Mouse (Mus musculus): ENCODE data around the gene St3gal3.

Gene St3gal3

GRCm38 (mm10) chr4:118089939-118090338, 44.8 kb downstream of the St3gal3 start:
- DNase-seq (ENCODE audit: low spot score), result peak; percentile 17

DNA sequence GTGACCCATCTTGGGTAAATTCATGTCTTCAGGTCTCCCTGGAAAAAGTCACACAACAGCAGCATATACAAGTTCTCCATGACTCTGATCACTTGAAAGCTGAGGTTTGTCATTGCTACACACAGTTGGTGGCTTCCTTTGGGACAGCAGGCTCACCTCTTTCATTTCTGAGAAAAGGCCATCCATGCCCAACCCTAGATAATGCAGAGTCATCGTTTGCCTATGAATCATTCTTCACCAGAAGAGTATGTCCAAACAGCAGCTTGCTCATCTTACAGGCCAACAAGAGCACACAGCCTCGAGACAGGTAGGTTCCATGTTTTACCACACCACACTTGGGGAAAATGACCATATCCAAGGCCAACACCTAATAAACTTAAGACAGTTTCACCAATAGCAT, 45.9 kb downstream of the St3gal3 start:
- DNase-seq (ENCODE audit: low spot score), result no peak

DNA sequence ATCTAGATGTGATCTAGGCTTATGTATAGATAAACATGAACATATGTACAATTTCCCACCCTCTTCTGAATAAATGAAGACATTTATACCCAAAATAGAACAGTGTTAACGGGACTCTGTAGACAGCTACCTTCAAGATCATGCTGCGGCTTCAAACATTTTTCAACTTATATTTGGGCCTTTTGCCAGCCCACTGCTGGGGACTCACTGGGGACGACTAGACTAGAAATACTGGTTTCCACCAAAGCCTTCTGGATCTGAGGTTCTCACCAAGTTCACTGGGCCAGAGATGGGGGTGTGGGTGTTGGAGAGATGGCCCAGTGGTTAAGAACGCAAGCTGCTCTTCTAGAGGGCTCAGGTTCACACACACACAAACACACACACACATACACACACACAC, 49.7 kb downstream of the St3gal3 start:
- no peak for DNase-seq (ENCODE audit: low spot score)

DNA sequence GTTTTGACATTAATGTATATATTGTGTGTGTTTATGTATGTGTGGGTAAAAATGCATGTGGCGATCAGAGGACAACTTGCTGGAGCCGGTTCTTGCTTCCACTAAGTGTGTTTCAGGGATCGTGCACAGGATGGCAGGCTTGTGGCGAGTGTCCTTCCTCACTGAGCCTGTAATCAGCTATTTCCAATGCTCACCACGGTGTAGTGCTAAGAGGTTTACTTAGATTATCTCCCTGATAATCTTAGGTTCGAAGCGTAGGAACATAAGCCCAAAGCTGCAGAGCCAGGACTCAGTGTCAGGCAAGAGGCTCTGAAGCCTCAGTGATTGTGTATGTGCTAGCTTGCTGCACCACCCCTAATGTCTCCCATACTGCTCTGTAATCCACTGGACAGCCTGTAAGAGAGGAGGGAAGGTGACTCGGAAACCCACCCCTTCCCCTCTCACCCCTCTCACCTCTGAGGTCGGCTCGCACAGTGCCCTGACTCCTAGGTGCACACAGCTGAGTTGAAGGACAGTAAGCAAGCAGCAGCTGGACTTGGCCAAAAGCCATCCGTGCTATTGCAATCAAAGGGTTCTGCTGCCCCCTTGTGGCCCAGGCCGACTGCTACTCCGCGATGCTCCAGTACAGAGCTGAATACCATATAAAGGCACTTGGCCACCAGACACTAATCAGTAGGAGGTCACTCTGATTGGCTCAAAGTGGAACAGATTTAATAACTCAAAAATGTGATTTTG, 51.3 kb downstream of the St3gal3 start:
- peak; percentile 97 for DNase-seq (ENCODE audit: low spot score)

- no peak for DNase-seq (ENCODE audit: low spot score)
Observed at GRCm38 (mm10) chr4:118081608-118082331, 52.9 kb downstream of the St3gal3 start.

- no peak for DNase-seq (ENCODE audit: low spot score)
Observed at GRCm38 (mm10) chr4:118080481-118080880, 54.2 kb downstream of the St3gal3 start.

- DNase-seq (ENCODE audit: low spot score), result no peak
Observed at GRCm38 (mm10) chr4:118079195-118079594, 55.5 kb downstream of the St3gal3 start.

DNA sequence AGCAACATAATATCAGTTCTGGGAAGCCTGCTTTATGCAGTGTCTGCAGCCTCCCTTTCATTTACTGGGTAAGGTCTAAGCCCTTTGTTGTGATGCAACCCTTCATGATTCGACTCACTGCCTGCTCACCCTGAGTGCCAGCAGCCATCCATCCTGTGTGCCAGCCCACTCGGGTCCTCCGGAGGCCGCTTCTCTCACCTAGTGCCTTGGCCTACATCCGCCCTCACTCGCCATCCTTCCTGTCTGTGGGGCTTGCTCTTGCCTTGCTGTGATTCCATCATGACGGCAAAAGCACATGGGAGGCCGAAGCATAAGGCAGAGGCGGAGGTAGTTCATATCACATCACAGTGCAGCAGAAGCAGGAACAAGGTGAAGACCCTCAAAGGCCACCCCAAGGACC, 56.1 kb downstream of the St3gal3 start:
- DNase-seq (ENCODE audit: low spot score), result no peak

- DNase-seq (ENCODE audit: low spot score), result peak; percentile 40
Observed at GRCm38 (mm10) chr4:118077293-118077752, 57.4 kb downstream of the St3gal3 start.

GRCm38 (mm10) chr4:118076648-118077047, 58.1 kb downstream of the St3gal3 start:
- DNase-seq (ENCODE audit: low spot score), result no peak

- no peak for DNase-seq (ENCODE audit: low spot score)
Observed at GRCm38 (mm10) chr4:118075343-118075742, 59.4 kb downstream of the St3gal3 start.

DNA sequence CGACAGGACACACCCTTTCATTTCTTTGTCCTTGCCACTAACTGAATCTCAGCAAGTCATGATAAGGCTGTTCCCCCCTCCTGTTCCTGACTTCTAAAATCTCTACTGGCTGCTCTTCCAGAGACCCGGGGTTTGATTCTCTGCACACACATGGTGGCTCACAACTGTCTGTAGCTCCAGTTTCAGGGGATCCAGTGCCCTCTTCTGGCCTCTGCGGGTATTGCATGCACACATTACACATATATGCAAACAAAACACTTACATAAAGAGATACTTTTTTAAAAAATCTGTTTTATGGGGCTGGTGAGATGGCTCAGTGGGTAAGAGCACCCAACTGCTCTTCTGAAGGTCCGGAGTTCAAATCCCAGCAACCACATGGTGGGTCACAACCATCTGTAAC, 60.5 kb downstream of the St3gal3 start:
- DNase-seq (ENCODE audit: low spot score), result no peak

- no peak for DNase-seq (ENCODE audit: low spot score)
Observed at GRCm38 (mm10) chr4:118073128-118073527, 61.6 kb downstream of the St3gal3 start.

DNA sequence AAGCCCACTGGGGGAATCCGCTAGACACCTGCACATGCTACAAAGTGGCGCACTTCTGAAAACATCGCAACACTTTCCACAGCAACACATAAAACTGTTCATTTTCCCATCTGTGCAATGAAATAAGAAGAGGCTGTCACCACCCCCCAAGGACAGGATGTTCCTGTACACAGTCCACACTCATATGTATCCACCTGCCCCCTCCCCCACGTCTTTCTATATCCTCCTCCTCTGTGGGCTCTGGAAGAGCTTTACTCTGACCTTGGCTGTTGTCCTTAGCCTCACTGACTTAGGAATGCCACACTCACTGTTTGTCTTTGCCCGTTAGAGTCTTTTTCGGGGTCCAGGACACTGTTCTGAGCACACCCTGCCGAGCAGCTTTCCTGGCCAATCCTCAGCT, 62.8 kb downstream of the St3gal3 start:
- no peak for DNase-seq (ENCODE audit: low spot score)

DNA sequence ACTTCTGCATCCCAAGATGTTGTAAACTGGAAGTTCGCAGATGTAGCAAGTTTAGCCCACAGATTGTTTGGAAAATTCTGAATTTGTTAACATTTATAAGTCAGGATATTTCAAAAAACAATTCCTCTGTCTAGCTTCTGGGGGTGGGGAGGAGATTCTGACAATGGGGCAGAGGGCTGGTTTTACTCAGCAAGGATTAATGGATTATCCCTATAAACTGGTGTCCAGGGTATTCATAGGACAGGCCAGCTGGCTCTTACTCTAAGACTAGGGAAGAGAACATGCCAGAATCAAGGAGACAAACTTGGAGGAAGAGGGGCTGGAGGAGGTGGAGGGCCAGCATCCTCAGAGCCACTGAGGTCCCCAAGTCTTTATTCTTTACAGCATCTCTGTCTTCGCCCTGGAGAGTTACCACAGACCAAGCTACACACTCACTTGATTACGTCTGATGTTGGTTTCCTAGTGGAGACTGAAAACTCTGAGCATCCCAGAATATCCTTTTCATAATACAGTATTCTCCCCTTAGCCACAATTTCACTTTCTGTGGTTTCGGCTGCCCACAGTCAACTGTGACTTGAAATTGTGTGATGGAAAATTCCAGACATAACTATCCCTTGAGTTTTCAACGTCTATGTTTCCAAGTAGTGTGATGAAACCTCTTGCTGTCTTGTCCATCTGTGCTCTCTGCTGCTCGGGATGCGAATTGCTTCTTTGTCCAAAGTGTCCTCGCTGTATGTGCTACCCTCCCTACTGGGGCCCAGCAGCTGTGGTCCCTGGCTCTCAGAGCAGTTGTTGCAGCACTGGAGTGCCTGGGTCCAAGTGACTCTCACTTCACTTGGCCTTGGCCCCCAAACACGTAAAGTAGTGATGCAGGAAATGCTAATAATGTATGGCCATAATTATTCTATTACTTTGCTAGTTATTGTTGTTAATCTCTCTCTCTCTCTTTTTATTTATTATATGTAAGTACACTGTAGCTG, 64.2 kb downstream of the St3gal3 start:
- DNase-seq (ENCODE audit: low spot score), result no peak

DNA sequence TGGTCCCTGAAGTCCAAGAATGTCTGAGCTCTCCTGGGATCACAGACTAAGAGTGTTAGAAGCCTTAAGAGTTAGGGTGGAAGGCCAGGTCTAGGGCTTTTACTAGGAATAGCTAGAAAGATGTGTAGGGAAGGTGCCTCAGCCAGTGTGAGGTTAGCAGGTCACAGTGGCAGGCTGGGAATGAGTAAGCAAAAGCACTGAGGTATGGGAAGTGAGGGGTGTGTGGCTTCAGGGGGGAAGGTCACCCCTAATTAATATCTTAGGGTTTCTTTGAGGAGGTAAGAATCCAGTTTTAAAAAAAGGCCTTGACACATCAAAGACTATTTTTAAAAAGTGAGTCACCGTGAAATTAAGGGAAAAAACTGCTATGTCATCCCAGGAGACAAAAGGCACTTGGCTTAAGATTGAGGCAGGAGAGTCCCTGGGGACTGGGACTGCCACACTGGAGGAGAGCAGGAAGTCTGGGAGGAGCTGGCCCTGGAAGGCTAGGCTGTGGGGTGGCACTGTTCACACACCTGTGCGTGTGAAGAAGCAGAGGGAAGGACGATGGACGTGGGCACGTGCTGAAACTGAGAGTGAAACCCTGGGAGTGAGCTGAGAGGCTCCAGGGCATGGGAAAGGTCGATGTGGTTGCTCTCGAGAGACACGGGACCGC, 72.8 kb downstream of the St3gal3 start:
- no peak for DNase-seq (ENCODE audit: low spot score)

DNA sequence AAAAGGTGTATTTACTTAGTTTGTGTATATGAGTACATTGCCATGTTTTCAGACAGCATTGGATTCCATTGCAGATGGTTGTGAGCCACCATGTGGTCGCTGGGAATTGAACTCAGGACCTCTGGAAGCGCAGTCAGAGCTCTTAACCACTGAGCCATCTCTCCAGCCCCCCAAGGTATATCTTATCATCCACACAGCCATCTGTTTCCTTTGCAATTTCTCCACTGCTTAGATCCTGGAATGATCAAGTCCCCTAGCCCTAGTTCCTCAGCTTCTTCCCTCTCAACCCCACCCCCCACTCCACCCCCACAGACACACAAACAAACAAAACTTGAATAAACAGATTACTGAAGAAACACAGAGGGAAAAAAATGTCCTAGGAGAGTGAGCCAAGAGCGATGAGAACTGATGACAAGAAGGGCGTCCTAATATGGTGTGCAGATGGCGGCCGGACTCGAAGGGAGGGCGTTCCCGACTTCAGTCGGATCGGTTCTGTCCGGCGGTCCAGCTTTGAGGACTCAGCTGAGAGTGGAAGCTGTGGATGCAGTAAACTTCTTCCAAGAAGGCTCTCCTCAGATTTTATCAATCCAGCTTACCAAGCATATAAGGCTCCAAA, 73.7 kb downstream of the St3gal3 start:
- no peak for DNase-seq (ENCODE audit: low spot score)

DNA sequence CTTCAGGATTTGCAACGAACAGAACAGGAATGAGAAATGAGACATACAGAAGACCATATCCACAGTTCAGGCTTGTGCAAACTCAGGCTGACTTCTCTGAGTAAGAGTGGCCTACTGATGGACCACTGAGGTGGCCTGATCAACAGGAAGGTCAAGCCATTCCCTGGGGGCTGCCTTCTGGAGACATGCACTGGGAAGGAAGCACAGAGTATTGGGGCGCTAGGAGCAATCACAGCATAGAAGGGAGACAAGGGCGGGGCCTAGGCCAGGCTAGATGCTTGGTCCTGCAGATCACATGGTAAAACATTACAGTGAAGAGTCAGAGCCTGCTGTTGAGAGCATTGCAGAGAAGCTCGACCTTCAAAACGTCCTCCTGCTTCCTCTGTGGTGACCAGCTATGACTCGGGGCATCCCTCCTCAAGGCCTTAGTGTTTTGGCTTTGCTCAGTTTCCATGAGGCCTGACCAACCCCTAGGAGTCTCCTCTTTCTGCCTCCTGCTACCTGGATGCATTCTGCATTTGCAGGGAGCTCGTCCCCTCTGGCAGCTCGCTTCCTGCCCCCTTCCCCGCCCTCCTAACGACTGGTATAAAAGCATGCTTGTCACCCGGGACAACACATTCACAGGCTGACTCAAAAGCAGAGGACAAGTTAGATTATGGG, 74.8 kb downstream of the St3gal3 start:
- DNase-seq (ENCODE audit: low spot score), result no peak

DNA sequence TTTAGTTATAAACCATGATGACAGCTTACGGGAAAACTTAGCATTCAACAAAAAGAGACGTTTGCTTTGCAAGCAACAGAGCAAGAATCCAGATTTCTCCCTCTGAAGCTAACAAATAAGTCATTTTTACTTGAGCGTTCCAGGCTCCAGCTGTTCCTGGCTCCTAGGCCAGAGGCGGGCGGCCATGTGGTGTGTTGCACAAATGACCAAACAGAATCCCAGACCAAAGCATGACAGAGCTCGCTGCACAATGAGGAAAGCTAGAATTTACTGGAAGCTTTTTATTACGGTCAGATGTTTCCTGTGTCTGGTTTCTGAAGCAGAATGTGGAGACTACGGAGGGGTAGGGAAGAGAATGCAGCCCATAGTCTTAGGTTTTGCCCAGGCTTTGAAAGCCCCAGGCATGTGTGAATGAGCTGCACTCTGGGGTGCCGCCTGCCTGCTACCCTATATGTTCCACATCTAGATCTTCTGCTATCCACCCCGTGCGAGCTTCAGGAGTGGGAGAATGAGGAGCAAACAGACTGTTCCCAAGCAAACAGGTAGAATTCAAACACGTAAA, 76.5 kb downstream of the St3gal3 start:
- DNase-seq (ENCODE audit: low spot score), result peak; percentile 31

DNA sequence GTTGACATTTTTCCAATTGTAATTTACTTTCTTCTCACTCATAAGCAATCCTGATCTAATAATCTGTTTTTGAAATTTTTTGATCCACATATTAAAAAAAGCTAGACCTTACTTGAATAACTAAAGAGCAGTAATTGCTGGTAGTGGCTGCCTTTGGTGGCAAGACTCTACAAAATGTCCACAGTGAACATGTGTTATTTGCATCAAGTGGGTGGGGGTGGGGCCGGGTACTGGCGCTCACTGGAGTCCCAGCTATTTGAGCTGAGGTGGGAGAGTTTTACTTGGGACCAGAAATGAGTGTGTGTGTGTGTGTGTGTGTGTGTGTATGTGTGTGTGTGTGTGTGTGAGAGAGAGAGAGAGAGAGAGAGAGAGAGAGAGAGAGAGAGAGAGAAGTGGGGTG, 77.6 kb downstream of the St3gal3 start:
- no peak for DNase-seq (ENCODE audit: low spot score)

Data from embryo, embryonic 10 days (tissue).